Mouse (Mus musculus): ENCODE data around the gene Gad2.

The Gad2 gene

GRCm38 (mm10) chr2:22621828-22622731 is at the start of gene Gad2:
TSS of gene Gad2 (plus strand) at chr2:22622205.
- DNase-seq: peak; percentile 40 to 45

- peak in 1 of 2 experiments; percentile 23 for DNase-seq
Measured at GRCm38 (mm10) chr2:22587469-22588169, 34.4 kb upstream of the Gad2 start.

- peak; percentile 6 to 35 for DNase-seq
Measured at GRCm38 (mm10) chr2:22588170-22588541, 33.8 kb upstream of the Gad2 start.

GRCm38 (mm10) chr2:22588673-22589381 is 33.2 kb upstream of the Gad2 start:
- peak in 1 of 2 experiments; percentile 8 for DNase-seq

- peak in 1 of 2 experiments; percentile 26 for DNase-seq
Measured at GRCm38 (mm10) chr2:22589382-22590205, 32.4 kb upstream of the Gad2 start.

- no peak for DNase-seq
Measured at GRCm38 (mm10) chr2:22590206-22590490, 31.9 kb upstream of the Gad2 start.

GRCm38 (mm10) chr2:22617951-22618350 is 4.1 kb upstream of the Gad2 start:
- no peak for DNase-seq

- peak in 1 of 2 experiments; percentile 10 for DNase-seq
Measured at GRCm38 (mm10) chr2:22619416-22619815, 2.6 kb upstream of the Gad2 start.

GRCm38 (mm10) chr2:22620030-22620429 is 2.0 kb upstream of the Gad2 start:
- DNase-seq: no peak

GRCm38 (mm10) chr2:22620534-22620933 is 1.5 kb upstream of the Gad2 start:
- DNase-seq: no peak

- DNase-seq: no peak
Measured at GRCm38 (mm10) chr2:22620978-22621827, 802 bp upstream of the Gad2 start.

- peak; percentile 18 to 32 for DNase-seq
Measured at GRCm38 (mm10) chr2:22623111-22624070, 1.4 kb downstream of the Gad2 start.

GRCm38 (mm10) chr2:22624188-22624975 is 2.4 kb downstream of the Gad2 start:
- DNase-seq: no peak

- no peak for DNase-seq
Measured at GRCm38 (mm10) chr2:22625096-22625960, 3.3 kb downstream of the Gad2 start.

- no peak for DNase-seq
Measured at GRCm38 (mm10) chr2:22627147-22627666, 5.2 kb downstream of the Gad2 start.

- no peak for DNase-seq
Measured at GRCm38 (mm10) chr2:22627819-22628432, 5.9 kb downstream of the Gad2 start.

GRCm38 (mm10) chr2:22634766-22635165 is 12.8 kb downstream of the Gad2 start:
- peak; percentile 21 to 58 for DNase-seq

GRCm38 (mm10) chr2:22646134-22646533 is 24.1 kb downstream of the Gad2 start:
- DNase-seq: no peak
